Mouse (Mus musculus) bone marrow macrophage, adult 2 months (primary cell): ENCODE data around the gene Ftl1. TPM values are rescaled to one million over a fixed set of nuclear protein-coding genes. Genes with fewer than 3 reads are reported as not detected.
A peak's percentile ranks its signal among the peaks of the same experiment; 100 is the strongest.

Source experiments
- H3K27ac ChIP-seq: 2 replicates; pipeline ENCODE4 v1.5.1; 2012; ENCODE audit warnings: low read depth, low read length; ENCODE audit not compliant: insufficient read depth
- H3K4me1 ChIP-seq: 2 replicates; pipeline ENCODE4 v1.6.1; 2012; ENCODE audit warnings: low read length; ENCODE audit not compliant: control insufficient read depth, insufficient read depth
- H3K4me3 ChIP-seq: 2 replicates; pipeline ENCODE4 v1.5.1; 2012; ENCODE audit warnings: mild to moderate bottlenecking, low read length, moderate library complexity; ENCODE audit not compliant: insufficient read depth
- CTCF ChIP-seq: IDR thresholded peaks from 2 replicates; pipeline ENCODE4 v1.5.1; 2012; ENCODE audit warnings: low read depth, mild to moderate bottlenecking, low read length, moderate library complexity
- POLR2A ChIP-seq: IDR thresholded peaks from 2 replicates; pipeline ENCODE4 v1.6.1; 2012; ENCODE audit warnings: mild to moderate bottlenecking, low read depth, low read length, borderline replicate concordance
- polyA plus RNA-seq: library from polyadenylated mRNA; stranded (reverse); fragments of >200 nt; gene quantifications from 2 replicates; pipeline ENCODE4 v1.2.4, GENCODE M21; 2012; ENCODE audit not compliant: missing spikeins, insufficient read depth, insufficient read length

The Ftl1 gene
- polyA plus RNA-seq, 1 experiment: 20,120 TPM

DNA sequence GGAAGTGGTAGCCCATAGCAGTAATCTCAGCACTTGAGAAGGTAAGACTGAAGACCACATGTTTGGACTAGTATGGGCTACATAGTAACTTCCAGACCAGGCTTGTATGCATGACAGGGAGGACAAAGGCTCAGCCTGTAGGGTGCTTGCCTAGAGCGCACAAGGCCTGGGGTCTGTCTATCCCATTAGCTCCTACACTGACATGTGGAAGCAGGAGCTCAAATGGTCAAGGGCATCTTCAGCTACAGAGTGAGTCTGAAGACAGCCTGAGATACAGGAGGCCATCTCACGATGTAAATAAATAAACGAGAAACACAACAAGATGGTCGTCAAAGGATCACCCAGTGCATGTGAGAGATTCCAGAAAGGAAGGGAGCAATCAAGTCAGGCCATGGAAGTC, 2.6 kb upstream of the Ftl1 start:
- no peak for TF ChIP-seq CTCF
- TF ChIP-seq POLR2A: no peak
- peaks cover 36% of the 10 kb centered on the region for H3K4me1 ChIP-seq
- H3K4me3 ChIP-seq: no peak overlapping the region
- H3K27ac ChIP-seq: peak overlapping the region; percentile 10

DNA sequence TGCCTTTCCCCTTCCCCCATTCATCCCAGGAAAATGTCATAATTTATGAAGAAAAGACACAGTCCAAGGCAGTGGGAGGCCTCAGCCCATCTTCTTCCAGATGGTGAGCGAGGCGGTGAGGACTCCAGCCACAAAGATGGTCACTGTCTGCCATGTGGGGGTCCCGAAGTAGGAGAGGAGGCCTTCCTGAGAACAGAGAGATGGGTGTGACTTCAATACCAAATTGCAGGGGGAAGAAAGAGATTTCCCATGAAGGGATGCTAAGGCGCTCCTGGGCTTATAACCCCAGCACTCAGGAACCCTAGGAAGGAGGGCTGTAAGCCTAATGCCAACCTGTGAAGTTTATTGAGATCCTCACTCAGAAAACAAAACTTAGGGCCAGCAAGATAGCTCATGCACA, 2.1 kb upstream of the Ftl1 start:
- H3K4me1 ChIP-seq: peaks cover 32% of the 10 kb centered on the region
- no peak overlapping the region for H3K4me3 ChIP-seq
- H3K27ac ChIP-seq: peak overlapping the region; percentile 98
- TF ChIP-seq POLR2A (no peak), CTCF (no peak)

DNA sequence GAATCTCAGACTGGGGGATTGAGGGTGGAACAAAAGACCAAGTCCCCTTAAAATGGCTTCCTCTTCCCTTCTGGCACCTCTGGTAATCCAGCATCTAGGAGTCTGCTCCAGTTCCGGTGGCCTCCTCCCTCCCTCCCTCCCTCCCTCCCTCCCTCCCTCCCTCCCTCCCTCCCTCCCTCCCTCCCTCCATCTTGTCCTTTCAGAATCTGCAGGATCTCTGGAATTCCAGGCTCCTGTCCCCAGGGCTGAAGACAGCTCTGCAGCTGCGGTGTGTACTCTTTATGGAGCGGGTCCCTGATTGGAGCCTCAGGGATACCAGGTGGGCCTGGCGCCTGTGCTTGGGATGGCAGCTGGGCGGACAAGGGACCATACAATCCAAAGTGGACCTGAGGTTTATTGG, 1.6 kb upstream of the Ftl1 start:
- Histone ChIP-seq H3K27ac (peak overlapping the region; percentile 98), H3K4me3 (peak overlapping the region; percentile 55; the same call in 1 of the 2 replicates), H3K4me1 (peaks cover 32% of the 10 kb centered on the region)
- no peak for TF ChIP-seq POLR2A
- TF ChIP-seq CTCF: no peak

DNA sequence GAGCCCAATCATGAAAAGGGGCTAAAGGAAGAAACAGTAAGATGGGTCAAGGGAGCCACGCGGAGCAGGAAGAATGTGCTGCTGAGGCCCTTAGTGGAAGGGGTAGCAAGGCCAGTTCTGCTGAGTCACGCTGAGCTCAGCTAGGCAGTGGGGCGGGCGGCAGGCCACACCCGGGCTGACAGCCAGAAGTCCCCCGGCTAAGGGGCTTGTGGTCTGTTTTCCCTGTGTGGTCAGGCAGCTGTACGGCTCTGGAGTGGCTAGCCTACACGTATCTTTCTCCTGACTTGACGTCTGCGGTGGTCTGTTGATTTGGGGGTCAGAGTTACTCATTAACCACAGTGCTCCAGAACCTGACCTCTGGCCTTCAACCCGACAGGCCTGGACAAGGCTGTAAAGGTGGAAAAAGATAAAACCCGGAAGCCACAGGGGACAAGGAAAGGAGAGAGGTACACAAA, 1.2 kb upstream of the Ftl1 start:
- TF ChIP-seq CTCF: no peak
- TF ChIP-seq POLR2A: no peak
- Histone ChIP-seq H3K27ac (peak overlapping the region; percentile 98), H3K4me1 (peaks cover 32% of the 10 kb centered on the region), H3K4me3 (peak overlapping the region; percentile 55)

DNA sequence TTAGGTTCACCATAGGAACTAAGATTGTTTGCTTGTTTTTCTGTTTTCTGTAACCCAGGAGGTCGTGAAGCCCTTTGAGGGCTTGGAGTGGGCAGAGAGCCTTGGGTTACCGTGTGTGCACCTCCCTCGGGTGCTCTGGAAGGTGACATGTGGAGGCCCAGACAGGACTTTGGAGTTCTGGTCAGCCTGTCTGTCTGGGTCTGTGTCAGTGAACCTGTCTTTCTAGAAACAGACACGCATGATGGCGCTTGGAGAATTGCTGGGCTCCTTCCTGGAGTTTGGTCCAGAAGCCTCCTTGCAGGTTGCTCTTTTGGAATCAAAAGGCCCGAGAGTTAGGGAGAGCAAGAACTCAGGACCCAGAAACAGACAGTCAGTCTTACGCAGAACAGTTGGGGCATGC, 693 bp upstream of the Ftl1 start:
- H3K4me3 ChIP-seq: peak overlapping the region; percentile 55
- peak overlapping the region; percentile 98 for H3K27ac ChIP-seq
- TF ChIP-seq POLR2A: no peak
- no peak for TF ChIP-seq CTCF
- peaks cover 32% of the 10 kb centered on the region for H3K4me1 ChIP-seq

DNA sequence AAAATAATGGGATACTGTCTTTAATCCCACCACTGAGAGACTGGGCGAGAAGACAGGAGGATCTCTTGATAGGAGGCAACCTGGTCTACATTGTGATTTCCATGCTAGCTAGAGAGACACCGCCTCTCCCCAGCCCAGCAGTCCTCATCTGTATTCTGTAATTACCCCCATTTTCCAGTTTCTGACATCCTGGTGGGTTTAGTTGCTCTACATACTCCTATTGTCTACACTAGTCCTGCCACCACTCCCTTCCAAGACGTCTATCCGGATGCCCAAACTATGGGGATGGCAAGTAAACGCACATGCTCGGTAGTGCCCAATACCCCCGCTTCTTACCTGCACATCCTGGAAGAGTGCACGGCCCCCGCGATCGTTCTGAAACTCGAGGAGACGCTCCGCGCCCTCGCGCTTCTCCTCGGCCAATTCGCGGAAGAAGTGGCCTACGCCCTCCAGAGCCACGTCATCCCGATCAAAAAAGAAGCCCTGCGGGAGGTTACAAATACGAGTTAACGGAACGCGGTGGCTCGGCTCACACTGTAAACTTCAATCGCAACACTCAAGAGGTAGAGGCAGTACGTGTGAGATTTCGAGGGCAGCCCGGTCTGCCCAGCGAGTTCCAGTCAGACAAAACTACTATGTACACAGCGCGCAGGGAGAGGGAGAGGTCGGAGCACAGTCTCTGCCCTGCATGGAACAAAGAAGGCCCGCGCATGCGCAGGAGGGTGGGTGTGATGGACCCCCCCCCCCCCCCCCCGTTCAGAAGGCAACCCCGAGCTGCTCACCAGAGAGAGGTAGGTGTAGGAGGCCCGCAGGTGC, 728 bp downstream of the Ftl1 start:
- Histone ChIP-seq H3K27ac (peak overlapping the region; percentile 100), H3K4me1 (peaks cover 25% of the 10 kb centered on the region), H3K4me3 (peak overlapping the region; percentile 94)
- TF ChIP-seq CTCF (no peak), POLR2A (no peak)

DNA sequence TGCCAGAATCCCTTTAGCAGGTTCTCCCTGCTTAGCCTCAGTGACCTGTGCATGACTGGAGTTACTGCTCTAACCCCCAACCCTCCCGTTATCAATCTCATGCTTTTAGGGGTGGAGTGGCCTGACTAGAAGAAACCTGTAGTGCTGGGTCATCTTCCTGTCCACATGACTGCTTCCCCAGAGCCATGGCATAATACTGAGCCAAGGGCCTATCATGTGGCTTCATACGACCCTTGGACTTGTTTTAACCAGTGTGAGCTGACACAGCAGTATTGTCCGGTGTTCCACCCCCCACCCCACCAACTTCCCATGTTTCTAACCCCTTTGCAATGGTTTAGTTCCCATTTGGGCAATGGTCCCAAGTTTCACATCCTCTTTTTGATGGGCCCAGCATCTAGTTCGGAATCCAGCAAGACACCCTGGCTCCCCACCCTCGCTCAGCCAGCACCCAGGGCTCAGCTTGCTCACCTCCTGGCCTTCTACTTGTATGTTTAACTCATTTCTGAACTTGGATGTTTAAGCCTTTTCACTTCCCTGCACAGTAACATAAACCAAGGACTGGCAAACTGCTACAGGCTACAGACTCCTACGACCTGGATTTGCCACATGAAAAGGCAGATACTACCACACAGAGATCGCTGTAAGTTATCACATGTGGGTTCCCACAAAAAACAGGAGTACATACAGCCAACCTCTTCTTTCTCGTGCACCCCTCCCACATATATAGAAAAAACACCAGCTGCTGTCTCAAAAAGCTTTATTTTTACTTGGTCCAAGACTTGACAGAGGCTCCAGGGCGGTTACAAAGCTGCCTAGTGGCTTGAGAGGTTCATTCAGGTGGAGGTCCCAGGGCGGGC, 2.3 kb downstream of the Ftl1 start:
- Histone ChIP-seq H3K4me1 (peaks cover 15% of the 10 kb centered on the region), H3K4me3 (peak overlapping the region; percentile 94), H3K27ac (peak overlapping the region; percentile 100)
- no peak for TF ChIP-seq CTCF
- 0 out of 2 replicates have a peak, but pooled peaks have one; percentile 47 for TF ChIP-seq POLR2A

DNA sequence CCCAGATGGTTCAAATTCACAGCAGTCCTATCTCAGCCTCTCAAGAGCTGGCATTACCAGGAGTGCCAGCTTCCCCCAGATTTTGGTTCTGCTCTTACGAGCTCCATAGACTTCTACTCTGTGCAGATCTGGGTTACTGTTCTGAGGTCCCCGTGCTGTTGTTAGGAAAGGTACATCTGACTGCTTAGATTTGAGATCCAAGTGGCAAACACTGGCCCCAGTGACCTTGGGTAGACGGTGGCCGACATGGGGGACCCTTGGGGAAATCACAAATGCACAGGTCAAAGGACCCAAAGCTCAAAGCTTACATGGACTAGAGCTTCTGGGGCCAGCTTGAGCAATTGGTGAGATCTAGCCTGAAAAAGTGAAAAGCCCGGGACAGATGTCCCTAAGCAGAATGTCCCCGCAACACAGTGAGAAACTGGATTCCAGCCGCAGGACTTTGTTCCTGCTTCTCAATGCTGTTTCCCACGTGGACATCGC, 2.9 kb downstream of the Ftl1 start:
- peaks cover 12% of the 10 kb centered on the region for H3K4me1 ChIP-seq
- H3K4me3 ChIP-seq: peak overlapping the region; percentile 94
- TF ChIP-seq CTCF (no peak), POLR2A (no peak; the same call in 1 of the 2 replicates)
- H3K27ac ChIP-seq: peak overlapping the region; percentile 100

DNA sequence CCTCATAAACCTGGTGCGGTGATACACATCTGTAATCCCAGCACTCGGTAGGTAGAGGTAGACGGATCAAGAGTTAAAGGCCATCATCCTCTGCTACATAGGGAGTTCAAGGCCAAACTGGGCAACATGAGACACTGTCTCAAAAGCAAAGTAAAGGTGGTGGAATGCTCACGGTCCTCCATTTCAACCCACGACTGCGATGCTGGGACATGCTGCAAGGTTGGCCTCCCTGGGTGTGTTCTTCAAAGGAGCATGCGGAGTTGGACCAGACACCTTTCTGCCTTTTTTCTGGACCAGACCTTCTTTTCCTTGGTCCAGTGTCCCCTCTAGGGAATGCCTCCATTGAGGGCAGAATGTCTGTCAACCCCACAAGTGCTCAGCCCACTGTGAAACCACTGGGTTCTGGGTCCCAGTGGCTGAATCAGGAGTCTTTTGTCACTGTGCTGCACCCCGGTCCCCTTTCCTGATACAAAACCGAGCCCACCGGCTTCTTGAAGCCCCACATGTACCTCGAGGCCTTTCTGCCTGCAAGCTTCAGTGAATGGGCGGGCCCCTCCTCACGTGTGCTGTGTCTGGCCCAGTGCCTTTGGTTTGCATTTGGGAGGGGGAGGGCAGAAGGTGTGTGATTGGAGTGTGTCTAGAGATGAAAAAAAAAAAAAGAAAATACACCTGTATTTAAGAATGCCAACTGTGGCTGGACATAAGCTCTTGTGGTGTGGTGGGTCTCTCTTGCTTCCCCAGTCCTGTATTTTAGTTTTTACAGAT, 3.6 kb downstream of the Ftl1 start:
- no peak for TF ChIP-seq POLR2A
- no peak for TF ChIP-seq CTCF
- Histone ChIP-seq H3K4me3 (peak overlapping the region; percentile 94), H3K4me1 (peaks cover 8% of the 10 kb centered on the region), H3K27ac (peak overlapping the region; percentile 100)
